Mouse (Mus musculus) spleen, postnatal 4 days (tissue): ENCODE data around the gene Mdk.

ENCODE experiments used
- DNase-seq, 2 experiments: peaks; one replicate each; pipeline ENCODE4 v3.0.0; 2022; ENCODE audit warnings: low spot score in 2 of 2

Mdk gene

GRCm38 (mm10) chr2:91933471-91933870 lies 1.4 kb upstream of the Mdk start:
- no peak for DNase-seq

DNA sequence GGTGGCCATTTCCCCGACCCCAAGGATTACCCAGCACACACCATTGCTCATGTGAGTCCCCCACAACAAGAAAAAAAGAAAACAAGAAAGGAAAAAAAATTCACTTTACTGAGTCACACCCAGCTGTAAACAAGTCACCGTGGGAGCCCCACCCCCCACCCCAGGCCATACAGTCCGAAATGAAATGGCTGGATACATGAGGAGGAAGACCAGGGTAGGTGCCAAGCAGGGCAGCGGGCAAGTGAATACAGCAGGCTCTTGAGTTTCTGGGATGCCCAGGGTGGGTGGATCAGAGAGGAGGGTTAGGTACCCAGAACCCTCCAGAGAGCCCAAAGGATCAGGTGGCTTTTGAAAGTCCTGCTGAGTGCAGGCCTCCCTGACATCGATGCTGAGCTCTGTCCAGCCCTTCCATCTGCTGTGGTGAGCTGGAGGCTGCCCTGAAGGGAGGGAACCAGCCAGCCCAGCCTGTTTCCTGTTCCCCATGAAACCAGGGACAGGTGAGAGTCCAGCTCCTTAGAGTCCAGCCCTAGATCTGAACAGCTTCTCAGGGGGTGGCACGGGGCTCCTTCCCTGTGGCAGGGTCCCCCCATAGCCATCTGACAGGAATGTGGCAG lies 747 bp upstream of the Mdk start:
- peak in 1 of 2 experiments; percentile 59 for DNase-seq

GRCm38 (mm10) chr2:91931328-91932159 lies 553 bp downstream of the Mdk start:
- DNase-seq: peak in 1 of 2 experiments; percentile 66

- no peak for DNase-seq
Observed at GRCm38 (mm10) chr2:91930761-91931291, 1.3 kb downstream of the Mdk start.

- DNase-seq: peak in 1 of 2 experiments; percentile 74
Observed at GRCm38 (mm10) chr2:91929936-91930335, 2.2 kb downstream of the Mdk start.

DNA sequence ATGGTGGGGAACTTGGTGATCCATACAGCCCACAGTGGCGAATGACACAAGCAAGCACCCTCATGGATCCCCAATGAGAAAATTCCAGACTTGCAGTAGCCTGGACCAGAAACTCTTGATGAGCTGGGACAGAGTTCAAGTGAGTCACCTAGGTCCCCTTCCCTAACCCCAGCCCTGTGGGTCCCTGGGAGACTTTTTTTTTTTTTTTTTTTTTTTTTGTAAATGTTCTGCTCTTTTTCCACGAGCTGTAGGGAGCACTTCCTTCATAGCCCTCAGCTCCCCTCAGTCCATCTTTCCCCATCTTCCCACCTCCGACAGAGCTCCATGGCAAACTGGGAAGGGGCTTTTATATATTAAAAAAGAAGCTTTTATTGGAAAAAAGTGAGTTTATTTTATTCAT lies 2.6 kb downstream of the Mdk start:
- DNase-seq: no peak

DNA sequence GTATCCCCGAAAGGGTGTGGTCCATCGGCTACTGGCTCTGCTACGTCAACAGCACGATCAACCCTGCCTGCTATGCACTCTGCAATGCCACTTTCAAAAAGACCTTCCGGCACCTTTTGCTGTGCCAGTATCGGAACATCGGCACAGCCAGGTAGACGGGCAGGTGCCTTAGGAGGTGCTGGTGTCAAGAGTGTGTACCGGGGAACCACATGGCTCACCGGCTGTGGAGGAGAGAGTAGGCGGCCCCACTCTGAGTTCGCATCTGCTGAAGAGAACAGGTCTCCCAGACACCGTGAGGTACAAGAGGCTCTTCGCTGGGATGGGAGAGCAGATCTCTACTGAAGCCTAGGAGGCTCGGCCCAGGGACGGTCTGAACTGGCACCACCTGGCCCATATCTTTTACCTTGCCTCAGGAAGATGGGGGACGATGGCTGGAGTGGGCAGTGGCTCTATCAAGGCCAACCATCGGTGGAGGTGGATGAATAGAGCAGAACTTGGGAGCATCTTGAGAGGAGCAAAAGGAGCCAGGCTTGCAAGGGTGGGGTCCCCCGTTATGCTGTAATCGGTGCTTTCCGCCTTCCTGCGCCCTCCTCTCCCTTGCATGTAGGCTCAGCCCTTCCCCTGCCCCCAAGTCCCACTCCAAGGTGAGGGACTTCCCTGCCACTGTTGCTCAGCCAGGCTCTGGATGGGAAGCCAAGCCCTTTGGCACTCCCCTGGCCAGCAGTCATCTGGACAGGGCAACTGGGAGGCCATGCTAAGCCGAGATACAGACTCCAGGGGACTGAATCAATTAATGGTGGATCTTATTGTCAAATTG lies 3.4 kb downstream of the Mdk start:
- no peak for DNase-seq

DNA sequence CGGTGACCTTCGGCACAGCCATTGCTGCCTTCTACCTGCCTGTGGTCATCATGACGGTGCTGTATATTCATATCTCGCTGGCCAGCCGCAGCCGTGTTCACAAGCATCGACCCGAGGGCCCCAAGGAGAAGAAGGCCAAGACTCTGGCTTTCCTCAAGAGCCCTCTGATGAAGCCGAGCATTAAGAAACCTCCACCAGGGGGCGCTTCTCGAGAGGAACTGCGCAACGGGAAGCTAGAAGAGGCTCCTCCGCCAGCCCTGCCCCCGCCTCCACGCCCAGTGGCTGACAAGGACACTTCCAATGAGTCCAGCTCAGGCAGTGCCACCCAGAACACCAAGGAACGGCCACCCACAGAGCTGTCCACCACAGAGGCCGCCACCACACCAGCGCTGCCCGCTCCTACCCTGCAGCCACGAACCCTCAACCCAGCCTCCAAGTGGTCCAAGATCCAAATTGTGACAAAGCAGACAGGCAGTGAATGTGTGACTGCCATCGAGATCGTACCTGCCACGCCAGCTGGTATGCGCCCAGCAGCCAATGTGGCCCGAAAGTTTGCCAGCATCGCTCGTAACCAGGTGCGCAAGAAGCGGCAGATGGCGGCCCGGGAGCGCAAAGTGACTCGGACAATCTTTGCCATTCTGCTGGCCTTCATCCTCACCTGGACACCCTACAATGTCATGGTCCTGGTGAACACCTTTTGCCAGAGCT lies 4.1 kb downstream of the Mdk start:
- peak; percentile 78 to 95 for DNase-seq

DNA sequence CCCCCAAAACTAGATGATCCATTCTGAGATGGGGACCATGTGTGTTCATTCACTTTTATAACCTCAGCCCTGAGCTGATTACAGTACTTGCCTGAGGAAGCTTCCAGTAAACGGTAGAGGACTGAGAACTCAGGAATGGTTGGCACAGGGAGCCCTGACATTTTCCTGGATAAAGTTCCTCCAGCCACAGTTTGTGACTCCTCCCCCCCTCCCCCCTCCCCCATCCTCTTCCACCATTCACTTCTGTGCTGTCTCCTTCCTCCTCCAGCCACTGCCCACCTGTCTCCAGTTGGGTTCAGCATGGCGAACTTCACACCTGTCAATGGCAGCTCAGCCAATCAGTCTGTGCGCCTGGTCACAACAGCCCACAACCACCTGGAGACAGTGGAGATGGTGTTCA lies 5.1 kb downstream of the Mdk start, which contains the start of gene Chrm4:
Gene Chrm4, plus strand, starts transcription at position 301 of the 400 bp plus-strand sequence.
- DNase-seq: no peak

- no peak for DNase-seq
Observed at GRCm38 (mm10) chr2:91925442-91925841, 6.7 kb downstream of the Mdk start.

GRCm38 (mm10) chr2:91924726-91925125 lies 7.4 kb downstream of the Mdk start:
- no peak for DNase-seq

DNA sequence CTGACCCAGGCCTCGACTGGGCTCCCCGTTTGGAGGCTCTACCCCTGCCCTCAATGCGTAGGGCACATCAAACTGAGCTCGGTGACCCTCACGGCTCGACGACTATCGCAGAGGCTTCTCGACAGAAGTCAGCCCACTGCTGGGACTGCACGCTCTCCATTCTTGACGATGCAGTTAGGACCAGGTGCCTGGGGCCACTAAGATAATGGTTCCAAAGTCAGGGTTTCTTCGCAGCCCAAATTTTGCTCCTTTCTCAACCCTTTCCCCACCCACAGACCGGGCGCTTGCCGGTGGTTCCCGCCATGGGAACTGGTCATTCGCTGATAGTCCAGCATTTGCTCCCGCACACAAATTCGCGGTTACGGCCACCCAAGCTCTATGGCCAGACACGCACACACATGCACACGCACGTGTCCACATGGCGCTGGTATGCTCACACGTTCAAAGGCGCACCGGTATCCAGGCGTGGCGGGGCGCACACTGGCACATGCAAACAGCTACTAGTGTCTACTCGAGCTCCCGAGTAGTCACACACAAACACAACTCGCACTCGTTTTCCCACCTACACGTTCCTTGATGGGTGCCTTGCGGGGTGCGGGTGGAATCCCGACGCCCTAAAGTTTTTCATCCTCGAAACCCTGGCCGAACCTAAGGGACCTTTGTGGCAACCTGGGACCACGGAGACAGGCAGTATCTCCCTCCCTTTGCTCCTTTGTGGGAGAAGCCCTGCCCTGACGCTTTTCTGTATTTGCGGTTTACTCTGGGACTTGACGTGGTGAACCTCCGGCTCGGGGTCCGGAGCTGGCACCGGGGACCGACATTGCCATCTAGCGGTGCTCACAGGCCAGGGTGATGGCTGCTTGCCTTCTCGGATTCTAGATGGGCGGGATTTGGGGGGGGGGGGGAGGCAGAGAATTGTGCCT lies 8.4 kb downstream of the Mdk start:
- DNase-seq: peak; percentile 64 to 84

DNA sequence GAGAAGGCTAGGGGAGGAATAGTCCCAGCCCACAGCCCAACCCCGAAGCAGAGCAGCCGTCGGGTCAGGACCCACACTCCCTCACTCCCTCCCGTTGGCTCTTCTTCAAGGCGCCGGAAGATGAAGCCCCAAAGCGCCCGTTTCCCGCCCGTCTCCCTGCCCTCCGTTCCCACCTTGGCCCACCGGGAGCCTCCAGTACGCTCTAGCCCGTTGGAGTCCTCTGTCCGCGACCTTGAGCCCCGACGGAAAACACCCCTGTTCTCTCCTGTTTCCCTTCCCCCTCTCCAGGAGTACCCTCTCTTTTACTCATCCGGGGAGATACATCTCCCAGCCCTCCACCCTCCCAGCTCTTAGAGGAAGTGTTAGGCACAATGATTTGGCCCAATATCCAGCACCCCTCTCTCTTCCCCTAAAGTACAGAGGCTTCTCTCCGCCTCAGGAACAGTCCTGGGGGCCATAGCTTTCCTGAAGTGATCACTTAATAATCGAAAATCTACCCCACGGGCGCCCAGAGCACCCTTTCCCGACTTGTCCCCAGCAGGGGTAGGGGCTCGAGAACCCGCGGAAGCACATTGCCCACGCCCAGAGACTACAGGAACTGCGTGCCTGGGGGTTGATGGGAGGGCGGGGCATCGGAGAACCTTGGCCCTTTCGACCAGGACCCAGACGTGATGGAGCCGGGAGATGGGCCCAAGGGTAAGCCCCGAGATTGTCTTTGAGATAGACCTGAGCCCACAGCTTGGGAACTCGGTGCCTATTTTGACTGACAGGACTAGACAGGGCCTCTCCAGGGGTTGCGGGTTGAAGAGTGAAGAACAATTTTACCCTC lies 9.3 kb downstream of the Mdk start:
- DNase-seq: peak; percentile 12 to 64

DNA sequence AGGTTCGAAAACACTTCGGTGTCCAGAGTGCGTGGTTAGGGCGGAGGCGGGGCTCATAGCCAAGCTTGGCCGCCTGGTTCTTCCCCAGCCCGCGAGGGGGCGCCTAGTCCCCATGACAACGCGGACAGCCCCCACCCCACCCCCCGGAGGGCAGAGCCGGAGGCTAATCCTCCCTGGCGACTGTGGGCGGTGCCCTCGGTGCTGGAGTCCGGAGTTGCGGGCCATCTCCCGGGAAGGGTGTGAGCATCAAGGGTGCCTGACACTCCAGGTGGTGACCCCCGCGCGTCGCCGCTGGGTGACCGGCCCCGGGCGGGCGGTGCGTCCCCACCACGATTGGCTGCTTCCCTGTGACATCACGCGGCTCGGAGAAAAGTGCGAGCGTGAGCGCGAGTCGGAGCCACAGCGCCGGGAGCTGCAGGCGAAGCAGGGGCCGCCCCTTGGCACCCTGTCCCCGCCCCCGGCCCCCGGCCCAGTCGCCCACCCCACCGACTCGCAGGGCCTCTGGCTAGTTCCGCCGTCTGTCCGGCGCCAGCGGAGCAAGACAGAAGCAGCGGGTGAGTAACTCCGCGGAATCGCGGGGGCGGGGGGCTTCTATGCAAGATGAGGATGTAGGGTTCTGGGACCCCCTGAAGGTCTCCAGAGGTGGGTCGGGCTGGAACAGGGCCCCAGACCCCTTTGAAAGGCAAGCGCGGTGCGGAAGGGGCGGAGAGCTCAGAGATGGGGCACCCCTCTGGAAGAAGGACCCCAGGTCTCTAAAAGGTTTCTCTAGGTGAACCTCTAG lies 10.1 kb downstream of the Mdk start:
- peak; percentile 48 to 74 for DNase-seq

DNA sequence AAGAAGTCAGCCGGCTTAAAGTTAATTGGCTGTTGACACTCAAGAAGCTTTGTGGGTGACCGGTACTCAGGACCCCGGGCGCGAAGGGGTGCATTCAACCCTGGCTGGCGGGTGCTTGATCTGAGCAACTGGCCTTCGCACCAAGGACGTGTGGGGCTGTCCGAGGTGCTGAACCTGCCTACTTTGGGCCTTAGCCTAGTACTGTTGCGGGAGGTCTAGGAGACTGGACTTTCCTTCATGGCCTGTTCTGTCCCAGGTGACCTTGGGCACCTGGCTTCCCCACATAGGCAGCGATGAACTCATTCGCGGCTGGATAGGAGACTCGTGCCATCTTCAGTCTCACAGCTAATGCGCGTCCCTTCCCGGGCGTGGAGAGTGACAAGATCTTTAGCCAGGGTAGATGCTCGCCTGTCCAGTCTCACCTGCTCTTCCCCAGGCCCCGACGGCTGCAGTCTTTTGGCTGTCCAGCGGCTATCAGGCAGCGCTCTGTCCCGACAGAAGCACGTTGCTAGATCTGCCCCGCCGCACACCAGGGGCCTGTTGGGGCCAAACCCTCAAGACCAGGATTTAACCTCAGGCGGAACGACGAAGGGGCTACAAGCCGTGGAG lies 10.8 kb downstream of the Mdk start:
- peak; percentile 59 to 87 for DNase-seq

- DNase-seq: peak in 1 of 2 experiments; percentile 28
Observed at GRCm38 (mm10) chr2:91920130-91920529, 12.0 kb downstream of the Mdk start.

- no peak for DNase-seq
Observed at GRCm38 (mm10) chr2:91917096-91917495, 15.0 kb downstream of the Mdk start.

DNA sequence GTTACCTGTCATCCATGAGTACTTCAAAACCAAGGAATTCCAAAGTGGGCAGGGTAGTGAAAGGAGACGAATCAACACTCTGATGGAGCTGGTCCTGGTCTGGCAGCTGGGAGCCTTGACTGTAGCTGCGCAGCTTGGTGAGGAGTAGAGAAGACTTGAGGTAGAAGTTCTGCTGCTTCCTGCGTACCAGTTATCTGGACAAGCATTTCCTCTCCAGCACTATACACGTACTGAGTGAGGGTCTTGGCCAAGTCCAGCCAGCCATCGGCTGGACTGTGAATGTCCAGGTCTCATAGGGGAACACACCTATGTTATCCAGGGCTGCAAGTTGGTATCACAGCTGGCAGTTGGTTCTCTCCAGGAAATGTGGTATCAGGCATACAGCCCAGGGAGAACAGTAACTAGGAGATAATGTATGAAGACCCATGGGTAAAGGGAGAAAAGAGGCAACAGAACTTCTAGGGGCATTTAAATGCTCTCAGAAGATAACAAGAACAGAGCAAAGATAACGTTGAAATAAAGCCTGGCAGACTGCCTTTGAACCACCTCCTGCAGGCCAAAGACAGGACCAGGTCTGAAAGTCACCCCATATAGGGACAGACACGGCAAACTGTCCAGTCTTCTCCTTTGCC lies 15.6 kb downstream of the Mdk start:
- no peak for DNase-seq
